Mouse (Mus musculus) hindlimb bud, embryonic 11.5 days (tissue): ENCODE data around the gene Thsd7b.

Experiments
- DNase-seq: peaks from one replicate; pipeline ENCODE4 v3.0.0-alpha.2; 2012; ENCODE audit warnings: low read depth, low spot score; ENCODE audit errors: extremely low spot score

Thsd7b gene

DNA sequence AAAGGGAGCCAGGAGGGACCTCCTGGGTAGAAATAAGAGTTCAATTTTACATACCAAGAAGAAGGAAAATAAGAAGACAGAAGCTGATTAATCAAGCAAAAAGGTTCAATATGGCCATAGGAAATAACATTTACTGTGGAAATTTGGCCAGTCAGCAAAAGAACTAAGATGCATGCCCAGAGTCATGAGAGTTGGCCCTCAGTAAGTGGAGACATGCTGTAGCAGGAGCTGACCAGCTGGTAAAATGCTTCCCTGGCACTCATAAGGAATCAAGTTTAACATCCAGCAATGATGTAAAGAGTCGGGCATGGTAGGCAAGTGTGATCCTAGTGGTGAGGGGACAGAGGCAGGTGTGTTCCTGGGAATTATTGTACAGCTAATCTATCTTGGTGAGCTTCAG lies 243.3 kb downstream of the Thsd7b start:
- DNase-seq = no peak

DNA sequence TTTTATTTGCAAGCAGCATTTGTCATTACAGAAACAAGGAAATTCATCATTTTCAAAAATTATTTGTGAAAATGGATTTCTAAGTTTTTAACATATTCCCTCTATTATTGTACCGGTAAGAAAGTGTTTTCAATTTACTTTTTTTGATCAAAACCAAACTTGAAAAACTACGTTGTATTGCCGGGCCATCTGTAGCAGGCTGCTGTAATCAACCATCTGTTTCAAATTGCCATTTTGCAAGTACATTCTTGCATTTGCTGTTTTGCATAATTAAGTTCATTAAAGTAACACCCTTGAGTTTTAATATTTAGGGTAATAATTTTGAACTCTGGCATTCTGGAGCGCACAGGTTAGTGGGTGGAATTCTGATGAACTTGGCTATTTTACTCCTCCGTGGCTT lies 246.6 kb downstream of the Thsd7b start:
- DNase-seq = no peak

DNA sequence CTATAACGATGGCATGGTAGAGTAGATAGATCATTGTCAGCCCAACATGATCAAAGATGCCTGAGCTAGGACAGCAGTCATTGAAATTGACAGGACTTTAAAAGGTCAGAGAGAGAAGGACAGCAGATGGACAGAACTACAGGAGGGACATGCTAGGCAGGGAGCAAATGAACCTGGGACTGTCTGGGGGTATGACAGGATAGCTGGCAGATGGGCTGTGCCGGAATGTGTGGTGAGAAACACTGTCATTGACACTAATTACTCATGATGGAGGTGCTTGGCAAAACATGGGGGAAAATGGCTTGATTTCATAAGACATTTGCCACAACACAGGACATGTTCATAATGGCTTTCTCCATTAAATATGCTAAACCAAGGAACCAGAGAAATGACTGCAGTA lies 253.9 kb downstream of the Thsd7b start:
- no peak for DNase-seq

DNA sequence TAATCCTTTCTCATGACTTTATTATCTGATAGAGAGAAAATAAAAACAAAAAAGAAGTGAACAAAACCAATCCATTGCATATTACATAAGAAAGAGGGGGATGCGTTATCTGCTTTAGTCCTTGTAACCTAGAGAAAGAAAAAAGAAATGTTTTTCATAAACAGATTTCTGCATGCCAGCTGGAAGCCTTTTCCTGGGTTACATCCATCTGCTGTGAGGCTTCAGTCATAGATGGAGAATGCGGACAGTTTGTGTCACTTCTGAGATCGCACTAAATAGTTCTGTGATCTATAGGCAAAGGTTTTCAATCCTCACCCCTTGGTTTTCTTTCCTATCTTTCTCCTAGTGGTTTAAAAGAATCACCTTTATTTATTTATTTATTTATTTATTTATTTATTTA lies 259.1 kb downstream of the Thsd7b start:
- no peak for DNase-seq

DNA sequence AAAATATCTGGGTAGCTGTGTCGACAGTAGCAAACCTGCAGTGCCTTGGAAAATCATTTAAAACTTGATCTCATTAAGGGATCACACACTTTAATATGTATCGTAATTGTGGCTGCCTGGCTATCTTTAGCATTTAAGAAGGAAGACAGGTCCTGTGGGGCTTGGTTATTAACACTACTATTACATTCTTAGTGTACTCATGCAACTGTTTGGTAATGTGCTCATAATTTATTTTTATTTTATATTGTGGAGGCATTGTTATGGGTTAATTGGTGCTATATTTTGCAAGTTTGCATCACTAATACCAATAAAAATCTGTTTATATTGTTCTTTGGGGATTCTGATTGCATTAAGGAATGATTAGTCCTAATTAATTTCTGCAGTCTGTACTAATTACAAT lies 265.4 kb downstream of the Thsd7b start:
- DNase-seq = no peak

DNA sequence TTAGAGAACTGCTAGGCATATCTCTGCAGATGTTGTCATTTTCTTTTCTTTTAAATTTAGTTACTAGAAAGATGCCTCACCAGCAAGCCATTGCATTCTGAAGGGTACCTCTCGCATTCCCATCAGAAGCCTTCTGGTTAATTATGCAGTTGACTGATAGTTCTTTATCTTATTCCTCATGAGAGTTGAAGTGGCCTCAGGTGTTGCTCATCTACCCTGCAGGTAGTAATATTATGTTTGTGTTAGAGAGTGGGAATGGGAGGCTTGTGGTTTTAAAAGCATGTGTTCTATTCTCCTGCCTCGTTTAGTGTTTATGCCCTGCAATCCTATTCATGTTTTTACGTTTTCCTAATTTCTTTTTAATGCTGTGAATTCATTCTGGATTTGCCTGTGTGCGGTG lies 265.9 kb downstream of the Thsd7b start:
- DNase-seq = no peak

DNA sequence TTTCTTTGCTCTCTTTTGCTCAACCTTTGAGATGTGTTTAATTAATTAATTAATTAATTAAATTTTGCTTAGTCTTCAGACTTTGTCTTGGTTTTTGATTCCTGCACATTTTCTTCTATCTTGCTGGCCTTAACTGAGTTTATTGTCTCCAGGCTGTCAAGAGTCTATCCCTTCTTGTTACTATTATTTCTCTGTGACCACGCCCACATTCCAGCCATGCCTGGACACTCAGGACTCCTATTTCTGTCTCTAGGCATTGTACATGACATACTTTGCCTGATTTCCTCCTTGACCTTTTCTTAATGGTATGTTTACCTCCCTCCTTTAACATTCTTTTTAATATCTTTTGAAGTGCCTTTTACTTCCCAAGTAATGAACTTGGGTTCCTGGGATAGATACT lies 267.6 kb downstream of the Thsd7b start:
- DNase-seq = no peak

DNA sequence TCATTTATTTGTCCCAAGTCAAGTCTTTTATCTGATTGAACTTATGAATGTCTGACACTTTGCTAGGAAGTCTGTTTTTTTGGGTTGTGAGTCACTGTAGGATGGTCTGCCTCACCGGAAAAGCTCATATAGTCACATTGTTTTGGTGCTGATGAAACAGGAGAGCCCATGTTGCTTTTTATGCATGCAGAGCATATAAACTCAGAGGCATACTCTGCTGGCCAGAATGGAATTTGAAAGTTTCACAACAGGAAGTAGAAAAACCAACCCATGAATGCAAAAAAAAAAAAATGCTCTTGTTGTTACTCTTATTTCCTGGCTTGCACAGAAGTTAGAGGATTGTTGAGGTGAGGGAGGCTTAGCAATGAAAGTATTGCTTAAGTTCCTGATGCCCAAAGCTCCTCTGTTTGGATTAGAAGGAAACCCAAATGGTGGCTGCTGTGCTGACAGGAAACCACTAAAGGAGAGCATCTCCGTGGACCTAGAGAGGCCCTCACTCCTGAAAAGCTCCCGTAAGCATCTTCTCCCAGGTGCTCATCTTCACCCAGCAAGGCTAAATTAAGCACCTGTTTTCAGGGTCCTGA lies 269.6 kb downstream of the Thsd7b start:
- DNase-seq = no peak

DNA sequence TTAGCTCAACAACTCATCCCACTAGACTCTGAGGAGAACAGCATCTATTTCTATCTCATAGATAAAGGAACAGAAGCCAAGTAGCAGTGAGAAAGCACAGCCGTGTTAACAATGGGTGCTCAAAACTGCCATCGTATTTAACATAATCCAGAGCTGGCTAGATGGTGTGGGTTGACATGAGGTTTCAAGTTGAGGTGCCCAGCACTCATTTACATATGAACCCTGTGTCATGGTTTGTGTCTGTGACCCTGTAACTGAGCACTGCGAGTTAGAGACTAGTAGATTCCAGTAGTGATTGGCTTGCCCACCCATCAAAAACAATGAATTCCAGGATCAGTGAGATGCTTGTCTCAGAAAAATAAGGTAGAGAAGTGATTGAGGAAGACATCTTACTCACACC lies 270.1 kb downstream of the Thsd7b start:
- DNase-seq = no peak

DNA sequence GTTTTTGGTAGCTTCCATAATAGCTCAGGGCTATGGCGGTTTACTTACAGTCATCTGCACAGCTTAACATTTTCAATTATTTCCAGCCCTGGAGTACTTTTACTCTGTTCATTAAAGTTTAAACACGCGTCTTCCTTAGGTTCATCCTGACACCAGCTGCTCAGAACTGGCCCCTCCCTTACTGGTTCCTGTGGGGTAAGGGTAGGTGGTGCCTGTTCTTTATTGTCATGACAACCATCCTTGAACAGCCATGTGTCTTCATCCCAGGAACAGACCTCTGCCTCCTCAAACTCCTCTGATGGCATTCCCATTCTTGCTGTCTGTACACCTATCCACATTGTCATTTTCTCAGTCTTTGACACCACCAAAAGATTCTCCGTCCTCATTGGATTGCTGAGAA lies 285.0 kb downstream of the Thsd7b start:
- DNase-seq = no peak

DNA sequence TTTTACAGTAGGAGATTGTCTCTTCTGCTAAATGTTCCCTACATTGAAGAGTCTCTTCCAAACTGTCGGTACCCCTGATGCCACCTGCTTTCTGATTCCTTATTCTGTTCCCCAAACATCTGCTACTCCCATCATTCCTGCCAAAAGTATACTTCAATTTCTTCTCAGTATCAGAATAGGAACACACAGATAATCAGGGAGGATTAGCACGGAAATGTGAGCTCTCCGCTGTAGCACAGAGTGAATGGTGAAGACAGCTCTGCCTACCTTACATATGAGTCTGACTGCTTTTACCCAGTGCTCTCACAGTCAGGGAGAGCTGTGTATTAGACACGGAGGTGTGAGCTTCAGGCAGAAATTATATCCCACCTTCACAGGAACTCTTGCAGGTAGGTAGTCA lies 286.0 kb downstream of the Thsd7b start:
- DNase-seq = no peak

DNA sequence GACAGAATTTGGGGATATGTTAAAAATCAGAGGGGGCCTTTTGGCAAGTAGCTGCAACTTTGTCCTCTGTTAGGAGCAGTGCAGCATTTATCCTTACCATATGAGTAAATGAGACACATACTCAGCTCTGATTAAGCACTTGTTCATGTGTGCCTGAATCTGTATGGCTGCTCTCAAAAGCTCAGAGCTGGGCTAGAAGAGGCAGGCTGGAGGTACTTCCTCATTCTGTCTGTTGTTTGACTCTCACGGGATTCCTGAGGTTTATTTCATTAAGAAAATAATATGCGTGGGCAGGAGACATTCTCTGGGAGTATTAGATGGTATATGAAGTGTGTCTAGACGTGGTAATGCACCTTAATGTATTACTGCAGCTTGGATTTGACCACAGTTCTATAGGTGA lies 286.7 kb downstream of the Thsd7b start:
- DNase-seq = no peak

DNA sequence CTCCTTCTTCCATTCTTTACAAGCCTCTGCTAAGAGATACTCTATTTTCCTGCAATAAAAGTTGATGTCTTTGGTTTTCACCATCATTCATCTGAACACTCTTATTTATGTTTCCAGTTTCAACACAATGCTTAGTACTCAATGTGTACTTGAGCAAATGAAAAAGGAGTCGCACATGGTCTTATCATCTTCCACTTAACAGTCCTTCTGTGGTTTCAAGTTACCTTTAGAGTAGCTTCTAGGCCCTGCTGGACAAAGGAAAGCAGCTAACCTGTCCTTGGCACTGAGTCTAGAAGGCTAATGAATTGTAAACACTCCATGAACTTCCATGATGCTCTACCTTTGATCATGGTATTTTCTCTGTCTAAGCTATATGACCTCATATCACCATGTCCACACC lies 289.6 kb downstream of the Thsd7b start:
- DNase-seq = no peak

DNA sequence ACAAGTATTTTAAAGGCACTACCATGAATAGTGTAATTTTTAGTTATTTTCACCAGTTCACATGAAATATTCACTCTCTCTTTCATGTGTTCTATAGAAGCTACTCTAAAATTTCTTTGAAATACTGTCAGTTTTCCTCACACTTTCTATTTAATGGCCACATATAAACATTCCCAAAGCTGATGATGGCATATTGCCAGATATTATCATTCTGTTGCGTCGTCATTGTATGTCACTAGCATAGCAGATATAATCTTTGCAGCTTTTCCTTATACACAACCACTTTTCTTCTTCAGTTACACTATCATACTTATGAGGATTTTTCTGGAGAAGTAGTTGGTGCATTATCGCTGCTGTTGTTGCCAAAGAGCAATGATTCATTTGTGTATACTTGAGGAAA lies 297.4 kb downstream of the Thsd7b start:
- DNase-seq = no peak

DNA sequence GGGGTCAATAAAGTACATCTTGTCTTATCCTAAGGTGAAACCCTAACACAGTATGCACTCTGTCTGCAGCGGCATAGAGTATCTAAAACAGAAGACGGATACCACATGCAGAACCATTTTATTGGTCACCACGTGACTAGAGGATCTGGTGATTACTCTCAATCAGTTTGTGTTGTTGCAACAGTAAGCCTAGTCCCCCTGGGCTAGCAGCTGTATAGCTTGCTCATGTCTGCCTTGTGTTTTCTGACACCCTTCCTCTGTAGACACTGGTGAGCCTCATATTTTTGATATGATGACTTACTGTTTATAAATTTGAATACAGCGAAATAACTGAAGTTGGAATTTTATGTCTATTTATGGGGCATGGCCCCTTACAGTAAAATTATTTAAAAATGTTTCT lies 306.9 kb downstream of the Thsd7b start:
- DNase-seq = no peak

DNA sequence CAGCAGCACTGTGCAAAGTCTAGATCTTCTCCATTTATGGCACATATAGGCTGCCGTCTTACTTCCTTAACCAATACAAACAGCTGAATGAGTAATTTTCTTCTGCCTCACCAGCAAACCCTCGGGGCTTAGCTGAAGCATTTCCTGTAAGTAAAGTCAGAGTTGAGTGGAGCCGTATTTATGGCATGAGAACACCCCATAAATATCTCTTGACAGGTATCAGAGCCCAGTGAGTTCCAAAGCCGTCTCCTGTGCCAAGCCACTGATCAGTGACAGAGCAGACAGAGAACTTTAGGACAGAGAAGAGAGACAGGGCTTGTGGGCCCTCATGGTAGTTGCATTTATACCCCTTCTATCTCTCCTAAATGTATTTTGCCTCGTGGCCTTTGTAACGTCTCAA lies 313.5 kb downstream of the Thsd7b start:
- no peak for DNase-seq

DNA sequence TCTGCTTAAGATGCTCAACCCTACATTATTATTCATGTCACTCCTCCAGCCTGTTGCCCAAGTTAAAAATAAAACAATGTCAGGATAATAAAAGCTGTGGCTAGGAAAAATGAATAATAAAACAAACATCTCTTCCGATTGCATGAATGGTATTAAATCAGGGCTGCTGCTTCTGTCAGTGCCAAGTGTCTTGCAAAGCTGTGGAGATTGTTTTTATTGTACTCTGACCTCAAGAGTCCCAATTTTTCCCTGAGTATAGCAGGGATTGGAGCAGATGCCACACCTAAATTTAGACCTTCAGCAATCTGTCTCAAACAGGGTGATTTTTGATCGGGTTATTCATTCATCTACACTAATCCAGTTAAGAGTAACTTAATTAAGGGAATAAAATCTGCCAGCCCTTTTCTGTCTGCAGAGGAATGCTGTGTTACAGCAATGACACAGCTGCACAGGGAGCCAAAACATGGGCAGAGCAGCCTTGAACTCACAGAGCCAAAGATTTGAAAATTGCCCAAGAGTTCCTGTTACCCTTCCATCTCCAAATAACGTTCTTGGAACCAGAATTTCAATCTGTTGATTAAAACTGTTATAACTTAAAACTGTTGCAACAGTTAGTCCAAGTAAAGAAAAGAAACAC lies 316.4 kb downstream of the Thsd7b start:
- DNase-seq = no peak

DNA sequence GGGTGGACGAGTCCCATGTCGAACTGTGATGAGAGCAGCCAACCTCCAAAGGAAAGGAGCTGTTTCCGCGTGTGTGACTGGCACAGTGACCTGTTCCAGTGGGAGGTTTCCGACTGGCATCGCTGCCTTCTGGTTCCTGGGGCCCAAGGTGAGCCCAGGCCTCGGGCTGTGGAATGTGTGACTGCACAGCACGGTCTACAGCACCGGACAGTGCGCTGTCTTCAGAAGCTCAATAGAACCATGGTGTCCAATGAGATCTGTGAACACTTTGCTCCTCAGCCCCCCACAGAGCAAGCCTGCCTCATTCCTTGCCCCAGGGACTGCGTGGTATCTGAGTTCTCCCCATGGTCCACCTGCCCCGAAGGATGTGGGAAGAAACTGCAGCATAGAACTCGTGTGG lies 322.3 kb downstream of the Thsd7b start:
- no peak for DNase-seq

DNA sequence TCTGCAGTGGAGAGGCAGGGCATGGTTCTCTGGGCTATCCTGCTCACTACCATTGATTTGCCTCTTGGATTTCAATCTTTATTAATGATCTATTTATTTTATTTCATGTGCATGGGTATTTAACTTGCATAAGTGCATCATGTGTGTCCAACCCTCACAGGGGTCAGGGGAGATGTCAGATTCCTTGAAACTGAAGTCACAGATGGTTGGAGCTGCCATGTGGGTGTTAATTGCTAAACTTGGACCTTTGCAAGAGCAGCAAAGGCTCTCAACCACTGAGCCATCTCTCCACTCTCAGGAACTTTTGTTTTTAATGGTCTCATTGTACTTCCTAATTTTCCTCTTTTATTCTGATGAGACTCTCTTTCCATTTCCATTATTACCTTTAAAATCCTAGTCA lies 327.8 kb downstream of the Thsd7b start:
- DNase-seq = no peak

DNA sequence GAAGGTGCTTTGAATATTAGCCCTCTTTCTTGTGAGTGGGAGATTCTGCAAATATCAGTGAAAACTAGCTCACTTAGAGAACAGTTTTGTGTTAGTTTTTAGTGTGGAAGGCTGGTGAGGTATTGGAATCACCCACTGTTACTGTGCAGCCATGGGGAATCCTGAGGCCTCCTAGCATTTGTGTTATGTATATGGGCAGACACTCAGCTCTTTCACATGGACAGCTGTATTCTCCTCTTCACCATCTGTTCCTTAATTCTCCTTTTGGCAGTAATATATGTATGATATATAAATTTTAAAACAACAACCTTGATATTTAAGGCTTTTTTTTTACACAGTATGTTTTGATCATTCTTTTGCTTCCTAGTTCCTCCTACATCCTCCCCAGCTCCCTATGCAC lies 329.2 kb downstream of the Thsd7b start:
- DNase-seq = no peak

DNA sequence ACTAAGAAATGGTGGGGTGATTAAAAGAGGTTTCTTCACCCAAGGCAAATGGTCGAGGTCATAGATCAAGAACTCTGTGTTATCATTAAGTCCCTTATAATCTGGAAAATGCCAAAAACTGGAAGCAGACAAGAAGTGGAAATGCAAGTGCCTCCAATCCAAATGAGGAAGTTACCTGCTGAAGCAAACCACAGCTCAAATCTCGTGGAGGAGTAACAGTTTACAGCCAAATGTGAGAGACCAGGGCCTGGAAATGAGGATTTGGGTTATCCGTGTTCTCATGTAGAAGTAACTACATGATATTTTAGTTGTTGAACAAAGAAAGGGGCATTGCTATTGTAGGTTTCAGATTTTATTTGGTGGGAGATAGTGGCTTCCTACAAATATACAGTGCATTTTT lies 335.3 kb downstream of the Thsd7b start:
- DNase-seq = no peak

DNA sequence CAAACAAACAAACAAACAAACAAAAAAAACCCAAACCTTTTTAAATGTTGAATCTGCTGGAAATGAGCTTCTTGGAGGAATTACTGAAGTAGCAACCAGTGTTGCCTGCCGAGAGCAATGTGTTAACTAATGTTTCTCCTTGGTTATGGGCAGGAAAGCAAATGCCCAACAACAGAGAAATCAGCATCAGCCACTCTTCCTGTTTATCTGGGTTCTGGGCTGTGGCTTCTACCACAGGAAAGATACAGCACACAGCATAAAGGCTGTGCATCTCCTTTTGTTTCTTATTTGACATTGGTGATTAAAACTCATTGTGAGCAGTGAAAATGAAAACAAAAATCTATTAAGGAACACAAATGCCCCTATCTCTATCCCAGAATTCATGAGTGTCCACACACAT lies 343.0 kb downstream of the Thsd7b start:
- DNase-seq = no peak
